Mouse (Mus musculus): ENCODE measurements around the gene Tnfrsf19. TPM values are rescaled to one million over a fixed set of nuclear protein-coding genes. Genes with fewer than 3 reads are reported as not detected.

The Tnfrsf19 gene
- polyA plus RNA-seq, 1 experiment from 2014 or later, result 3.8 TPM

- no peak for DNase-seq (ENCODE audit: low spot score)
These were observed 23.9 kb downstream of the Tnfrsf19 start for GRCm38 (mm10) chr14:61022383-61022782.

GRCm38 (mm10) chr14:61020968-61021367 is 25.3 kb downstream of the Tnfrsf19 start:
- DNase-seq (ENCODE audit: low spot score), result no peak

GRCm38 (mm10) chr14:61019880-61020279 is 26.4 kb downstream of the Tnfrsf19 start:
- no peak for DNase-seq (ENCODE audit: low spot score)

GRCm38 (mm10) chr14:61014544-61014943 is 31.7 kb downstream of the Tnfrsf19 start:
- no peak for DNase-seq (ENCODE audit: low spot score)

- peak; percentile 87 for DNase-seq (ENCODE audit: low spot score)
These were observed 33.8 kb downstream of the Tnfrsf19 start for GRCm38 (mm10) chr14:61012397-61012931.

- no peak for DNase-seq (ENCODE audit: low spot score)
These were observed 34.6 kb downstream of the Tnfrsf19 start for GRCm38 (mm10) chr14:61011621-61012174.

- no peak for DNase-seq (ENCODE audit: low spot score)
These were observed 41.0 kb downstream of the Tnfrsf19 start for GRCm38 (mm10) chr14:61005127-61005837.

GRCm38 (mm10) chr14:61003676-61004075 is 42.6 kb downstream of the Tnfrsf19 start:
- DNase-seq (ENCODE audit: low spot score), result no peak

GRCm38 (mm10) chr14:61000072-61000471 is 46.2 kb downstream of the Tnfrsf19 start:
- no peak for DNase-seq (ENCODE audit: low spot score)

- no peak for DNase-seq (ENCODE audit: low spot score)
These were observed 49.7 kb downstream of the Tnfrsf19 start for GRCm38 (mm10) chr14:60996556-60996955.

- DNase-seq (ENCODE audit: low spot score), result no peak
These were observed 52.8 kb downstream of the Tnfrsf19 start for GRCm38 (mm10) chr14:60993506-60993905.

- no peak for DNase-seq (ENCODE audit: low spot score)
These were observed 53.2 kb downstream of the Tnfrsf19 start for GRCm38 (mm10) chr14:60993092-60993491.

GRCm38 (mm10) chr14:60992144-60992543 is 54.1 kb downstream of the Tnfrsf19 start:
- no peak for DNase-seq (ENCODE audit: low spot score)

- DNase-seq (ENCODE audit: low spot score), result no peak
These were observed 58.1 kb downstream of the Tnfrsf19 start for GRCm38 (mm10) chr14:60988228-60988627.

GRCm38 (mm10) chr14:60986926-60987325 is 59.4 kb downstream of the Tnfrsf19 start:
- DNase-seq (ENCODE audit: low spot score), result no peak

- no peak for DNase-seq (ENCODE audit: low spot score)
These were observed 61.2 kb downstream of the Tnfrsf19 start for GRCm38 (mm10) chr14:60985077-60985476.

GRCm38 (mm10) chr14:60984266-60984665 is 62.0 kb downstream of the Tnfrsf19 start:
- no peak for DNase-seq (ENCODE audit: low spot score)

GRCm38 (mm10) chr14:60982126-60982525 is 64.2 kb downstream of the Tnfrsf19 start:
- DNase-seq (ENCODE audit: low spot score), result no peak

GRCm38 (mm10) chr14:60980244-60980887 is 65.9 kb downstream of the Tnfrsf19 start:
- DNase-seq (ENCODE audit: low spot score), result no peak

GRCm38 (mm10) chr14:60978129-60978528 is 68.2 kb downstream of the Tnfrsf19 start:
- no peak for DNase-seq (ENCODE audit: low spot score)

GRCm38 (mm10) chr14:60976231-60976630 is 70.1 kb downstream of the Tnfrsf19 start:
- DNase-seq (ENCODE audit: low spot score), result no peak

GRCm38 (mm10) chr14:60975736-60976135 is 70.6 kb downstream of the Tnfrsf19 start:
- no peak for DNase-seq (ENCODE audit: low spot score)
